ENCODE assay signal across 11 mouse cellular contexts in the genomic region with DNA sequence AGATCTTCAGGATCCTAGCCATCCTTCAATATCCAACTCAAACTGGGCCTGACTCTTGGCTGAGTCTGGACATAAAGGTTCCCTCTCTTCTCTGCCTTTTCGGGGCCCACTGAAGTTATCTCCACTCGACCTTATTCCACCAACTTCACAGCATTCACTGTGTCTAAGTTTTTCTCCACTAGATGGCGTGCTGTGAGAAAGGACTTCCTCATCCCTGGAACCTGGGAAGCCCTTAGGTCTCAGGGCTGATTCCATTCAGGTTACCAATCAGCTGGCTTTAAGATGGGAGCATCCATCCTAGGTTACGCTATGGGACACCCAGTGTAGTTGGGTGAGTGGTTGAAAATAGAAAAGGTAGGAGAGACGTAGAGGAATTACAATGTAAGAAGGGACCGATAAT. TPM values are rescaled to one million over a fixed set of nuclear protein-coding genes. Genes with fewer than 3 reads are reported as not detected.
DNase-seq lines count a peak whose midpoint lies in the region; ATAC-seq and TF ChIP-seq lines count a peak whose summit lies in the region.
"Had no signal": no experiment of that assay in that cellular context is flagged by ENCODE, and none has a peak within 500 bp of the region (broad histone marks: within the 10 kb centered on the region; RNA-seq: fewer than 3 reads in every experiment).

No protein-coding gene starts in this region.

- no peak overlapping the region for H3K9ac ChIP-seq in intestine, postnatal 0 days (ENCODE audit: low read depth, low read length)
- H3K9ac ChIP-seq in intestine, embryonic 16.5 days (ENCODE audit: low read depth, low read length) = no peak overlapping the region
- H3K9ac ChIP-seq in MEL (ENCODE audit: control insufficient read depth, low read depth, low read length, poor library complexity, severe bottlenecking) = no peak overlapping the region
- no peak overlapping the region for H3K9ac ChIP-seq in forebrain, embryonic 14.5 days (ENCODE audit: low read length)
- H3K9ac ChIP-seq: forebrain, embryonic 13.5 days; hindbrain, embryonic 15.5 days; limb, embryonic 12.5 days had no signal

- peak; percentile 51 for TF ChIP-seq RAD21 in MEL (IDR thresholded peaks at IDR 0.05; ENCODE audit: low read depth, low read length)

- peaks cover 5% of the 10 kb centered on the region; the same call in 1 of the 2 replicates for H3K36me3 ChIP-seq in intestine, postnatal 0 days (ENCODE audit: control insufficient read depth, insufficient read depth)
- H3K36me3 ChIP-seq in intestine, embryonic 16.5 days (ENCODE audit: control insufficient read depth, insufficient read depth, low read length) = no peaks in the 10 kb centered on the region
- no peaks in the 10 kb centered on the region for H3K36me3 ChIP-seq in MEL (ENCODE audit: control insufficient read depth in 1 of 2, insufficient read depth in 2 of 2, low read length in 2 of 2)
- no peaks in the 10 kb centered on the region for H3K36me3 ChIP-seq in forebrain, embryonic 14.5 days (ENCODE audit: control insufficient read depth, insufficient read depth, low read length)
- H3K36me3 ChIP-seq: hindbrain, embryonic 15.5 days; limb, embryonic 12.5 days had no signal

- TF ChIP-seq EP300 in MEL (IDR thresholded peaks at IDR 0.05; ENCODE audit: low read depth in 1 of 2, low read length in 2 of 2) = no peak

- 62% methylated on average over 6 of the region's 6 CpGs for WGBS in intestine, postnatal 0 days
- 61% methylated on average over 6 of the region's 6 CpGs for WGBS in intestine, embryonic 16.5 days
- 65% methylated on average over 6 of the region's 6 CpGs for WGBS in forebrain, embryonic 14.5 days

- no peaks in the 10 kb centered on the region for H3K79me2 ChIP-seq in MEL (ENCODE audit: control insufficient read depth, insufficient read depth, low read length, poor library complexity)

- no peak for TF ChIP-seq POLR2A in MEL (IDR thresholded peaks at IDR 0.05; ENCODE audit: control insufficient read depth in 1 of 2, insufficient read depth in 1 of 2, low read depth in 1 of 2, low read length in 2 of 2, poor library complexity in 1 of 2)

- no peak overlapping the region for H3K4me3 ChIP-seq in intestine, postnatal 0 days (ENCODE audit: low read depth, low read length)
- H3K4me3 ChIP-seq in intestine, embryonic 16.5 days (ENCODE audit: low read length) = no peak overlapping the region
- H3K4me3 ChIP-seq in MEL (ENCODE audit: control insufficient read depth in 1 of 2, insufficient read depth in 1 of 2, low read depth in 2 of 2, low read length in 2 of 2) = no peak overlapping the region
- no peak overlapping the region for H3K4me3 ChIP-seq in forebrain, embryonic 14.5 days (ENCODE audit: low read depth, low read length)
- H3K4me3 ChIP-seq: forebrain, embryonic 13.5 days; hindbrain, embryonic 15.5 days; limb, embryonic 12.5 days had no signal

- peak; percentile 78 for TF ChIP-seq CTCF in intestine, postnatal 0 days (IDR thresholded peaks at IDR 0.05; ENCODE audit: low read depth)
- TF ChIP-seq CTCF in MEL (IDR thresholded peaks at IDR 0.05 in 2 of 3, conservative IDR thresholded peaks at IDR 0.05 in 1 of 3; ENCODE audit: control insufficient read depth in 1 of 3, insufficient read depth in 1 of 3, low read depth in 2 of 3, low read length in 3 of 3, poor library complexity in 1 of 3, severe bottlenecking in 1 of 3) = peak; percentile 41 to 70 (median 65)

- peak; percentile 17 for DNase-seq in CD4-positive helper T cell, adult 2 months (ENCODE audit: low read depth, low spot score)
- DNase-seq in MEL (ENCODE audit: low read depth, low spot score) = peak; percentile 34
- DNase-seq in induced T-regulatory cell, adult 2 months (ENCODE audit: low read depth) = peak; percentile 51
- no peak for DNase-seq in forebrain, embryonic 14.5 days (ENCODE audit: low spot score)
- no peak for DNase-seq in testis, postnatal 14 days (ENCODE audit: low spot score)
- DNase-seq in gastrocnemius, postnatal 36 days = no peak

- no peak overlapping the region for H3K27ac ChIP-seq in intestine, postnatal 0 days (ENCODE audit: low read depth, low read length)
- H3K27ac ChIP-seq in intestine, embryonic 16.5 days (ENCODE audit: low read length) = no peak overlapping the region
- no peak overlapping the region for H3K27ac ChIP-seq in MEL (ENCODE audit: control insufficient read depth, low read depth, low read length)
- no peak overlapping the region for H3K27ac ChIP-seq in forebrain, embryonic 14.5 days (ENCODE audit: low read depth, low read length)
- H3K27ac ChIP-seq: forebrain, embryonic 13.5 days; hindbrain, embryonic 15.5 days; limb, embryonic 12.5 days had no signal

- no peaks in the 10 kb centered on the region for H3K9me3 ChIP-seq in intestine, postnatal 0 days (ENCODE audit: control insufficient read depth)
- no peaks in the 10 kb centered on the region for H3K9me3 ChIP-seq in intestine, embryonic 16.5 days (ENCODE audit: control insufficient read depth, low read length)
- H3K9me3 ChIP-seq in MEL (replicated peaks; ENCODE audit: insufficient read depth, low read length) = no peaks in the 10 kb centered on the region
- no peaks in the 10 kb centered on the region for H3K9me3 ChIP-seq in forebrain, embryonic 14.5 days (replicated peaks; ENCODE audit: control insufficient read depth, low read length)
- H3K9me3 ChIP-seq: forebrain, embryonic 13.5 days; hindbrain, embryonic 15.5 days; limb, embryonic 12.5 days had no signal

- no peaks in the 10 kb centered on the region for H3K27me3 ChIP-seq in intestine, postnatal 0 days (replicated peaks; ENCODE audit: control insufficient read depth, insufficient read depth, low read length)
- H3K27me3 ChIP-seq in intestine, embryonic 16.5 days (replicated peaks; ENCODE audit: control insufficient read depth, insufficient read depth, low read length) = no peaks in the 10 kb centered on the region
- peaks cover 0 to 1% of the 10 kb centered on the region in 2 experiments; a peak in 1 of 4 replicates for H3K27me3 ChIP-seq in MEL (ENCODE audit: control insufficient read depth in 1 of 2, insufficient read depth in 2 of 2, low read length in 2 of 2)
- H3K27me3 ChIP-seq in forebrain, embryonic 14.5 days (replicated peaks; ENCODE audit: control insufficient read depth, insufficient read depth, low read length) = no peaks in the 10 kb centered on the region
- H3K27me3 ChIP-seq: forebrain, embryonic 13.5 days; hindbrain, embryonic 15.5 days; limb, embryonic 12.5 days had no signal

- intact Hi-C loops in gastrocnemius, postnatal 36 days (cut with DNase I) = no loop called here

- no peaks in the 10 kb centered on the region for H3K4me1 ChIP-seq in intestine, postnatal 0 days (replicated peaks; ENCODE audit: control insufficient read depth, insufficient read depth, low read length)
- H3K4me1 ChIP-seq in intestine, embryonic 16.5 days (ENCODE audit: control insufficient read depth, insufficient read depth, low read length) = no peaks in the 10 kb centered on the region
- no peaks in the 10 kb centered on the region for H3K4me1 ChIP-seq in MEL (ENCODE audit: control insufficient read depth in 1 of 2, insufficient read depth in 2 of 2, low read length in 2 of 2)
- H3K4me1 ChIP-seq in forebrain, embryonic 14.5 days (ENCODE audit: control insufficient read depth, insufficient read depth, low read length) = no peaks in the 10 kb centered on the region
- H3K4me1 ChIP-seq: forebrain, embryonic 13.5 days; hindbrain, embryonic 15.5 days had no signal

- no peak for ATAC-seq in intestine, postnatal 0 days
- no peak for ATAC-seq in intestine, embryonic 16.5 days
- ATAC-seq in forebrain, embryonic 14.5 days = no peak
- ATAC-seq: forebrain, embryonic 13.5 days had no signal

- no peak overlapping the region for H3K4me2 ChIP-seq in intestine, postnatal 0 days (replicated peaks; ENCODE audit: low read depth)
- no peak overlapping the region for H3K4me2 ChIP-seq in intestine, embryonic 16.5 days (ENCODE audit: low read depth, low read length)
- H3K4me2 ChIP-seq in forebrain, embryonic 14.5 days (ENCODE audit: low read length) = no peak overlapping the region
- H3K4me2 ChIP-seq: forebrain, embryonic 13.5 days; hindbrain, embryonic 15.5 days; limb, embryonic 12.5 days had no signal

TF ChIP-seq in MEL, 35 proteins besides CTCF, POLR2A, EP300 and RAD21:
- TF ChIP-seq POLR2AphosphoS5 (IDR thresholded peaks at IDR 0.05; ENCODE audit: borderline replicate concordance, low read depth, low read length) = no peak
- no peak for TF ChIP-seq TCF12 (IDR thresholded peaks at IDR 0.05; ENCODE audit: low read depth, low read length)
- TF ChIP-seq SMC3 (IDR thresholded peaks at IDR 0.05; ENCODE audit: low read depth, low read length) = peak; percentile 75
- TF ChIP-seq ZC3H11A (IDR thresholded peaks at IDR 0.05; ENCODE audit: low read depth, low read length) = peak; percentile 44; the same call in 1 of the 2 replicates
- no peak for TF ChIP-seq MAZ (IDR thresholded peaks at IDR 0.05; ENCODE audit: low read depth, low read length)
- no peak for TF ChIP-seq POLR2AphosphoS2 (IDR thresholded peaks at IDR 0.05; ENCODE audit: low read length)
- TF ChIP-seq USF1 (IDR thresholded peaks at IDR 0.05; ENCODE audit: low read depth, low read length) = no peak
- no peak for TF ChIP-seq E2F4 (IDR thresholded peaks at IDR 0.05; ENCODE audit: borderline replicate concordance, low read depth, low read length)

RNA-seq across cellular contexts. Expression of gene Fbln5, which starts 7.7 kb away (rescaled TPM):
- 38.1 and 39.0 TPM in 2 replicates for polyA plus RNA-seq in intestine, postnatal 0 days (2015; fragmentation: Nextera tagmentation; extraction: Ambion mirVana)
- polyA plus RNA-seq in intestine, embryonic 16.5 days (2015; fragmentation: Nextera tagmentation; extraction: Ambion mirVana) = 59.6 and 64.9 TPM in 2 replicates
- total RNA-seq in MEL (2012; rRNA removed) = not detected in 2 replicates
- not detected for polyA plus RNA-seq in MEL (2012; ENCODE audit: insufficient read depth in 1 of 2, insufficient read length in 2 of 2, low read depth in 1 of 2, low replicate concordance in 2 of 2, missing spikeins in 1 of 2)
- polyA plus RNA-seq in forebrain, embryonic 14.5 days (2014; fragmentation: Nextera tagmentation; extraction: Ambion mirVana) = 5.3 and 9.9 TPM in 2 replicates
- total RNA-seq in gastrocnemius, postnatal 36 days (2021) = 10 to 100 TPM; 15.2 to 16.0 TPM

Comparison
In these comparisons a context has a peak if more than half of its experiments do, and no peak if none do; other contexts are left out.
1. DNase-seq: peak in CD4-positive helper T cell, adult 2 months (single experiment), MEL (single experiment) and induced T-regulatory cell, adult 2 months (single experiment); none in forebrain, embryonic 14.5 days (single experiment), testis, postnatal 14 days (single experiment) and gastrocnemius, postnatal 36 days (0 of 2).